Mouse (Mus musculus): ENCODE results near the gene 0610010K14Rik.

The 0610010K14Rik gene

GRCm38 (mm10) chr11:70216103-70216502, 21.6 kb downstream of the 0610010K14Rik start:
- no peak for DNase-seq (ENCODE audit: low spot score in 2 of 2)

- no peak for DNase-seq (ENCODE audit: low spot score in 2 of 2)
These were observed 22.4 kb downstream of the 0610010K14Rik start for GRCm38 (mm10) chr11:70215301-70215700.

- DNase-seq (ENCODE audit: low spot score in 2 of 2): no peak
These were observed 22.9 kb downstream of the 0610010K14Rik start for GRCm38 (mm10) chr11:70214856-70215209.

GRCm38 (mm10) chr11:70214191-70214855, 23.4 kb downstream of the 0610010K14Rik start:
- peak in 1 of 2 experiments; percentile 25 for DNase-seq (ENCODE audit: low spot score in 2 of 2)

DNA sequence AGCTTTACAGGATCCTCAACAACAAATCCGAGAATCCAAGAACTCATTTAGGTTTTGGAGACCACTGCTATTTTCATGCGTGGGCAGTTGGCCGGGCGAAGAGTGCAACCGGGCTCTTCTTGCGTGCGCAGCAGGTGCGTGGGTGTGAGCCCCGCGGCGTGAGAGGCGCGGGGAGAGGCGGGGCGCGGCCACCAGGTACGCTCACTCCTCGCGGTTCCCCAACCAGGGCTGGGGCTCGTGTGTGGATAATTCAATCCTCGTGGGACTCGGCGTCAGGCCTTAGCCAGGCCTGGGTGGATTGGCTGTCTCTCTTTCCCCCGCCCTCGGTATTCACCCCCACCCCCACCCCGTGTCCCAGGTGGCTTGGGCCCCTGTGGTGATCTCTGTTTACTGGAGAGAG, 24.0 kb downstream of the 0610010K14Rik start:
- no peak for DNase-seq (ENCODE audit: low spot score in 2 of 2)

DNA sequence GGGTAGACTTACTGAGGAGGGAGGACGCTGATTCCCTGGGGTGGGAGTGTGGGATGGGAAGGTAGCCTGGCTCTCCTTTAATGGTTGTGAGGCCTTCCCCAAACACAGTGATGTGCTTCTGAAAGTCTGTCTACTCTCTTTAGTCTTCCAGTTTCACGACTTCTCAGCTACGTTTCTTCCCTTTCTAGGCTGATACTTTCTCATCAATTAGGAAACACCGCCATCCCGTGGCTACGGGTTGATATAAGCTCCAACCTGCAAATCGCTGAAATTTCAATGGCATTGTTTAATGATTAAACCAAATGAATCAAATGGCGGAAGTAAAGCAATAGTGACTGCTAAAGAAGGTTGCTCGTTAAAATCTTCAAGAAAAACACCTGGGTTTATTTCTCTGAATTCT, 24.8 kb downstream of the 0610010K14Rik start:
- peak; percentile 45 to 67 for DNase-seq (ENCODE audit: low spot score in 2 of 2)

GRCm38 (mm10) chr11:70212423-70212822, 25.3 kb downstream of the 0610010K14Rik start, which contains the start of gene Slc16a11:
Gene Slc16a11 (plus strand): TSS chr11:70212752.
- peak in 1 of 2 experiments; percentile 25 for DNase-seq (ENCODE audit: low spot score in 2 of 2)

GRCm38 (mm10) chr11:70211972-70212371, 25.7 kb downstream of the 0610010K14Rik start:
- no peak for DNase-seq (ENCODE audit: low spot score in 2 of 2)

DNA sequence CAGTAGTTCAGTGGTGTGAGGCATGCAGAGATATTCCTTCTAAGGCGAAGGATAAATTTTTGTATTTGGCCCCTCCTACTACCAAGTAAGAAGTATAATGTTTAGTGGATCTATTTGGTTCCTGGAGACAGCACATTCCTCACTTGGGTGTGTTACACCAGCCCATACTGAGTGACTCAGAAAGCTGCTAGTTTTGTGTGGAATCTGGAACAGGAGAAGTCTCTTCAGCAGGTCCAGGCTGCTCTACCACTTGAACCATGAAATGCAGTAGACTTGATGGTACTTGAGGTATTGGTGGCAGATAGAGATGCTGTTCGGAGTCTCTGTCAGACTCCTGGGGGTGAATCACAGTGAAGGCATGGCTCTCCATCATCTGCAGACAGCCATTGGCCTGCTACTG, 27.0 kb downstream of the 0610010K14Rik start:
- no peak for DNase-seq (ENCODE audit: low spot score in 2 of 2)

- DNase-seq (ENCODE audit: low spot score in 2 of 2): no peak
These were observed 28.8 kb downstream of the 0610010K14Rik start for GRCm38 (mm10) chr11:70208778-70209388.

DNA sequence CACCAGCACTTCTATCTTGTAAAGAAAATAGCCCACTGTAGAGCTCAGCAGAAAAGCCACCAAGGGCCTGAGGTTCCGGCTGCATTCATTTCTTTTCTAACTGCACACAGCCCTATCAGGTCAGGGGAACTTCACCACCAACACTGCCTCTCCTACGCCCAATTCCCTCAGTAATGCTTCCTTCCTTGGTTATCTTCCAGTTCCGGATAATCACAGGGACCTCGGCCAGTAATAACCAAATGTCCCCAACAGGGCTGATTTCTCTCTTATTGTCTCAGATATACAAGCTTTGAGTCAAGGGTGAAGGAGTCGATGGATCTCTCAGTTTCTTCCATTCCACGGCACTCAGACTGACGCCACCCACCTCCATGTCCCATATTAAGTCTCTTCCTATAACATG, 30.4 kb downstream of the 0610010K14Rik start:
- peak in 1 of 2 experiments; percentile 31 for DNase-seq (ENCODE audit: low spot score in 2 of 2)

DNA sequence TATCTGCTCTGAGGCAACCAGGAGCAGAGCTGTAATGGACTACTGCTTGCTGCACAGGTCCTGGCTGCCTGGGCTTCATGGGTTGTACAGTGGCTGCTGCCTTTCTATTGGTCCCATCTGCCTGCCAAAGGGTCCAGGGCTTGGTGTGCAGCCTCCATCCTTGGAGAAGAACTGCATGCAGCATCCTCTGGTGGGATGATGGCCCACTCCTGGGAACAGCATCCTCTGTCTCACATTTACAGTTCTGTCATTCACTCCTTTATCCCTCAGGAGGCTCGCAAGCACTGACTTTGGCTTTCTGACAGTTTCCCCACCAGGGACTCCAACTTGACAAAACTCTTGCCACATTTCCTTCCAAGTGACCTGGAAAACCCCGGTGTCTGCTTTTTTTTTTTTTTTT, 30.9 kb downstream of the 0610010K14Rik start:
- no peak for DNase-seq (ENCODE audit: low spot score in 2 of 2)

DNA sequence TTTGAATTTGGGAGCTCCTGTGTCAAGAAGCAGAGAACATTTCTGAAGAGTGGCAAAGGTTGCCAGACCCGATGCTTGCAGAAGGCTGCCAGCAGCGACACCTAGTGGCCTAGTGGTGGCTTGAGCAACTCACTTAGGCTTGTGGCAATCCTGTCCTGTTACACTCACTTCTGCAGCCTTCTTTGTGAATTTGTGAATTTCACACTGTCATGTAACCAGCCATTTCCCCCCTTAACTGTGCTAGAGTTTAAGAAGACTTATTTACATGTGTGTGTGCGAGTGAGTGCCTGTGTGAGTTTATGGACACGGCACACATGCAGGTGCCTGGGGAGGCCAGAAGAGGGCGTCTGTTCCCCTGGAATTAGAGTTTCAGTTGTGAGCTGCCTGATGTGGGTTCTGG, 36.0 kb downstream of the 0610010K14Rik start:
- peak; percentile 36 to 68 for DNase-seq (ENCODE audit: low spot score in 2 of 2)

- DNase-seq (ENCODE audit: low spot score in 2 of 2): no peak
These were observed 37.6 kb downstream of the 0610010K14Rik start for GRCm38 (mm10) chr11:70200036-70200608.

- DNase-seq (ENCODE audit: low spot score in 2 of 2): no peak
These were observed 38.6 kb downstream of the 0610010K14Rik start for GRCm38 (mm10) chr11:70199107-70199506.

DNA sequence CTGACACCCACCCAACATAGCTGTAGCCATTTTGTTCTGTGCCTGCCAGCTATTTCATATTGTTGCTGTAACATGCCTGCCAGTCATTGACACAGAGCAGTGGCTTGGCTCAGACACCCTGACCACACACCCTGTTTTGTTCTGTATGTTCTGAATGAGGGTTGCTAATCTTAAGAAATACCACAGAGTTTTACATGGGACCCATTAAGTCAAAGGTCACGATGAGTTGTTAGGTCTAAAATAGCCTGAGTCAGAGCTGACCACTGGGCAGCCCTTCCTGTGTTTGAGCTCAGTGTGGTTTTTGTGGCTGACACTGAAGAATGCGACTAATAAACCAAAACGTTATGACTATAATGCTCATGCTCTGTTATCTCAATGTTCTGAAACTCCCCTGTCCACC, 39.4 kb downstream of the 0610010K14Rik start:
- no peak for DNase-seq (ENCODE audit: low spot score in 2 of 2)

GRCm38 (mm10) chr11:70193354-70194285, 44.1 kb downstream of the 0610010K14Rik start:
- DNase-seq (ENCODE audit: low spot score in 2 of 2): no peak

GRCm38 (mm10) chr11:70192157-70192556, 45.6 kb downstream of the 0610010K14Rik start:
- no peak for DNase-seq (ENCODE audit: low spot score in 2 of 2)

- no peak for DNase-seq (ENCODE audit: low spot score in 2 of 2)
These were observed 46.5 kb downstream of the 0610010K14Rik start for GRCm38 (mm10) chr11:70191188-70191587.

DNA sequence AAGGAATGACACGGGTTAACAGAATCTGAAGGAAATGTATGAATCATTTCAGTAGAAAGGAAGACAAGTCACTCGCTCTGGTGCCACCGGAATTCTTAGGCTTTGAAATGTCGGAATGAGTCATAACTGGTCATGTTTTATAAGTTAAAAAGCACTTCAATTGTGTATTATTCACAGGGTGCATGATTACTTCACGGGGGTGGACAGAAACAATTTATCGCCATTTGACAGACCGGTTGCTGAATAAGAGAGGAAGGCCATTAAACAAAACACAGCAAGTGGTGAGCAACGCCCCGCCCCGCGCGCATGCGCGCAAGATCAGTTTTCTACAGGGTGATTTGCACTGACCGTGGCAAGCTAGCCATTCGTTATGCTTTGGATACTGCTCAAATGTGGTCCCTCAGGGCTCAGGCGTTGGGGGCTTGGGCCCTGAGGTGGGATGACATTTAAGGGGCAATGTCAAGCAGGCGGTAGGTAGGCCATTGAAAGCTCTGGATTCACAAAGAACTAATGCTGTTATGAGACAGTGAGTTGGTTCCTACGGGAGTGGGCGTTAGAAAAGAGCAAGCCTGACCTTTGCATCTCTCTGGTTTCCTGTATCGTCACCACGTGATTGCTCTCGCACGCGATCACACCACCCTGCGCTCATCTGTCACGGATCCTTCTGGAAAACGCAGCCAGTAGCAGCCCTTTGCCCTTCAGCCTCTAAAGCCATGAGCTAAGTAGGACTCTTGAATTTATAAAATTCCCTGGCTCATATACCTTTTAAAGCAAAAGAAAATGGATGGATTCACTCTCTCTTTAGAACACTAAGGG, 48.2 kb downstream of the 0610010K14Rik start:
- DNase-seq (ENCODE audit: low spot score in 2 of 2): no peak
